Mouse (Mus musculus) macrophage (primary cell): Measurements from ENCODE around the gene Timm13. TPM values are rescaled to one million over a fixed set of nuclear protein-coding genes. Genes with fewer than 3 reads are reported as not detected.
A peak's percentile ranks its signal among the peaks of the same experiment; 100 is the strongest.

Experiments used
- H3K27ac ChIP-seq: fragments of 350-480 bp; formaldehyde crosslinking; 2 replicates; pipeline ENCODE4 v1.9.0; 2021
- H3K36me3 ChIP-seq: fragments of 350-480 bp; formaldehyde crosslinking; 2 replicates; pipeline ENCODE4 v1.9.0; 2021; ENCODE audit errors: inconsistent target
- H3K4me3 ChIP-seq: fragments of 350-480 bp; formaldehyde crosslinking; 2 replicates; pipeline ENCODE4 v1.9.0; 2021; ENCODE audit errors: inconsistent target
- H3K79me2 ChIP-seq: fragments of 350-480 bp; formaldehyde crosslinking; 2 replicates; pipeline ENCODE4 v1.9.0; 2021; ENCODE audit errors: inconsistent target
- WGBS: methylation state at CpG from one replicate; pipeline ENCODE4 v1.1.7; 2026; ENCODE audit warnings: inconsistent platforms; ENCODE audit not compliant: missing documents; 5-methylcytosine and 5-hydroxymethylcytosine counted together
- polyA plus RNA-seq: library from polyadenylated mRNA; stranded (reverse); fragments of 250-400 nt; gene quantifications from 3 replicates; pipeline ENCODE4 v1.2.4, GENCODE M21; 2018; ENCODE audit warnings: inconsistent platforms
- total RNA-seq, 78 experiments: library from RNA; depleted of rRNA; stranded (reverse); fragments of 250-400 nt; gene quantifications; 1 replicate in 9 of 78; 2 replicates in 24 of 78; 3 replicates in 43 of 78; 4 replicates in 2 of 78; pipeline ENCODE4 v1.2.4; 2018; ENCODE audit warnings: inconsistent platforms in 56 of 78

Timm13 gene
- total RNA-seq (2018; cell fraction: chromatin; rRNA removed): 10 to 100 TPM in 23 of 26 experiments, 1 to 10 TPM in 3; 5.7 to 41.2 (median 21.0) TPM
- total RNA-seq (2018; cell fraction: cytosol; rRNA removed): 100 to 1,000 TPM in 1 of 26 experiments, 10 to 100 TPM in 25; 56.5 to 101 (median 78.3) TPM
- total RNA-seq (2018; cell fraction: nucleus; rRNA removed): 10 to 100 TPM; 14.0 to 62.1 (median 35.5) TPM
- polyA plus RNA-seq: 25.5 to 160 TPM (median 109 TPM) in 3 replicates

GRCm38 (mm10) chr10:80900318-80901247, at the start of gene Timm13:
TSS of gene Timm13 (minus strand) at chr10:80900969.
- Histone ChIP-seq H3K4me3 (peak within 1 kb of the TSS; percentile 74), H3K79me2 (peaks cover 20% of the 10 kb centered on the region), H3K27ac (peak within 1 kb of the TSS; percentile 51), H3K36me3 (0 out of 2 replicates have a peak, but pooled peaks cover 4% of the 10 kb centered on the region)
- WGBS: under 1% methylated on average over 70 of the region's 72 CpGs

GRCm38 (mm10) chr10:80950314-80950713, 49.5 kb upstream of the Timm13 start:
- Histone ChIP-seq H3K79me2 (no peaks in the 10 kb centered on the region), H3K27ac (no peak overlapping the region), H3K36me3 (no peaks in the 10 kb centered on the region), H3K4me3 (no peak overlapping the region)
- 83% methylated on average over 5 of the region's 5 CpGs for WGBS

GRCm38 (mm10) chr10:80949081-80949480, 48.3 kb upstream of the Timm13 start:
- Histone ChIP-seq H3K27ac (no peak overlapping the region), H3K4me3 (no peak overlapping the region), H3K36me3 (no peaks in the 10 kb centered on the region), H3K79me2 (no peaks in the 10 kb centered on the region)
- WGBS: 72% methylated on average over 3 of the region's 3 CpGs

- Histone ChIP-seq H3K4me3 (no peak overlapping the region), H3K27ac (no peak overlapping the region), H3K36me3 (no peaks in the 10 kb centered on the region), H3K79me2 (no peaks in the 10 kb centered on the region)
- WGBS: 28% methylated on average over 6 of the region's 6 CpGs
Measured at GRCm38 (mm10) chr10:80948570-80948969, 47.8 kb upstream of the Timm13 start.

- H3K4me3 ChIP-seq: no peak overlapping the region
- H3K79me2 ChIP-seq: no peaks in the 10 kb centered on the region
- no peaks in the 10 kb centered on the region for H3K36me3 ChIP-seq
- H3K27ac ChIP-seq: no peak overlapping the region
- 85% methylated on average over 2 of the region's 2 CpGs for WGBS
Measured at GRCm38 (mm10) chr10:80947802-80948201, 47.0 kb upstream of the Timm13 start.

- Histone ChIP-seq H3K27ac (no peak overlapping the region), H3K36me3 (no peaks in the 10 kb centered on the region), H3K4me3 (no peak overlapping the region), H3K79me2 (no peaks in the 10 kb centered on the region)
- WGBS: 77% methylated on average over 12 of the region's 14 CpGs
Measured at GRCm38 (mm10) chr10:80946684-80947437, 46.1 kb upstream of the Timm13 start.

- Histone ChIP-seq H3K36me3 (no peaks in the 10 kb centered on the region), H3K4me3 (no peak overlapping the region), H3K27ac (no peak overlapping the region), H3K79me2 (no peaks in the 10 kb centered on the region)
- WGBS: 64% methylated on average over 5 of the region's 5 CpGs
Measured at GRCm38 (mm10) chr10:80944231-80944630, 43.5 kb upstream of the Timm13 start.

- Histone ChIP-seq H3K27ac (no peak overlapping the region), H3K79me2 (no peaks in the 10 kb centered on the region), H3K4me3 (no peak overlapping the region), H3K36me3 (no peaks in the 10 kb centered on the region)
- 94% methylated on average over 9 of the region's 9 CpGs for WGBS
Measured at GRCm38 (mm10) chr10:80943701-80944100, 42.9 kb upstream of the Timm13 start.

GRCm38 (mm10) chr10:80942919-80943318, 42.1 kb upstream of the Timm13 start:
- Histone ChIP-seq H3K27ac (peak overlapping the region; percentile 17; the same call in 1 of the 2 replicates), H3K4me3 (no peak overlapping the region), H3K79me2 (no peaks in the 10 kb centered on the region), H3K36me3 (no peaks in the 10 kb centered on the region)
- WGBS: 5% methylated on average over 8 of the region's 8 CpGs

GRCm38 (mm10) chr10:80940988-80941347, 40.2 kb upstream of the Timm13 start:
- H3K36me3 ChIP-seq: no peaks in the 10 kb centered on the region
- no peaks in the 10 kb centered on the region for H3K79me2 ChIP-seq
- no peak overlapping the region for H3K4me3 ChIP-seq
- peak overlapping the region; percentile 62 for H3K27ac ChIP-seq
- 8% methylated on average over 2 of the region's 2 CpGs for WGBS

- H3K79me2 ChIP-seq: no peaks in the 10 kb centered on the region
- WGBS: 25% methylated on average over 8 of the region's 8 CpGs
- no peaks in the 10 kb centered on the region for H3K36me3 ChIP-seq
- peak overlapping the region; percentile 62 for H3K27ac ChIP-seq
- H3K4me3 ChIP-seq: no peak overlapping the region
Measured at GRCm38 (mm10) chr10:80940320-80940987, 39.7 kb upstream of the Timm13 start.

- H3K79me2 ChIP-seq: no peaks in the 10 kb centered on the region
- WGBS: 5% methylated on average over 28 of the region's 28 CpGs
- H3K27ac ChIP-seq: peak overlapping the region; percentile 62
- no peak overlapping the region for H3K4me3 ChIP-seq
- no peaks in the 10 kb centered on the region for H3K36me3 ChIP-seq
Measured at GRCm38 (mm10) chr10:80939671-80940070, 38.9 kb upstream of the Timm13 start.

GRCm38 (mm10) chr10:80938831-80939550, 38.2 kb upstream of the Timm13 start:
- WGBS: 51% methylated on average over 15 of the region's 15 CpGs

GRCm38 (mm10) chr10:80937646-80938045, 36.9 kb upstream of the Timm13 start:
- 49% methylated on average over 8 of the region's 8 CpGs for WGBS
- no peaks in the 10 kb centered on the region for H3K36me3 ChIP-seq
- no peak overlapping the region for H3K27ac ChIP-seq
- no peak overlapping the region for H3K4me3 ChIP-seq
- no peaks in the 10 kb centered on the region; the same call in 1 of the 2 replicates for H3K79me2 ChIP-seq

More at GRCm38 (mm10) chr10:80938831-80939550, 38.2 kb upstream of the Timm13 start:
- Histone ChIP-seq H3K27ac (no peak overlapping the region), H3K36me3 (no peaks in the 10 kb centered on the region), H3K79me2 (no peaks in the 10 kb centered on the region), H3K4me3 (no peak overlapping the region)
